Mouse (Mus musculus) lung, adult 10 weeks (tissue): ENCODE measurements around the gene Tpbpb. TPM values are rescaled to one million over a fixed set of nuclear protein-coding genes. Genes with fewer than 3 reads are reported as not detected.

Experiments
- polyA plus RNA-seq: library from polyadenylated mRNA; stranded (reverse); fragments of 350-450 nt; fragmentation: Illumina TruSeq; extraction: RNeasy Lipid Tissue Mini Kit (QIAGEN cat#74804); gene quantifications from one replicate; pipeline ENCODE4 v1.2.3, GENCODE M21; 2014; ENCODE audit warnings: low read depth, low replicate concordance; ENCODE audit not compliant: insufficient read depth

Gene Tpbpb
- polyA plus RNA-seq = not detected

DNA sequence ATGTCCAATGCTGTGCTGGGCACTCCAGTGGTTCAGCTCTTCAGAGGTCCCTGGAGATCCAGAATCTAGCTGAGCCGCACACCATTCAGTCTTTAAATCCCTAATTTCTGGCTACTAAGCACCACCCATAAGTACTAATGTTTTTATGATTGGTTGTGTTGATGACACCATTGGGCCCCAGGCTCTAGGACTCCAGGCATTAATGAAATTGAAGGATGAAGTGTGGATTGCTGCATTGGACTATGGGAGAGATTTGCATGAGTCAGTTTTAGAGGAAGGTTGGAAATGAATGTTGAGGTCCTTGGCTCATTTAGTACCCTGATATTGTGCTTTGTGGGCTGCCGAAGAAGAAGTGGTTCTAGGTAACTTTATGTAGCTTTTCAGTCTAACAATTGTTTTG lies at the start of gene Tpbpb:
Gene Tpbpb (minus strand): TSS at position 101 of the 400 bp plus-strand sequence.

DNA sequence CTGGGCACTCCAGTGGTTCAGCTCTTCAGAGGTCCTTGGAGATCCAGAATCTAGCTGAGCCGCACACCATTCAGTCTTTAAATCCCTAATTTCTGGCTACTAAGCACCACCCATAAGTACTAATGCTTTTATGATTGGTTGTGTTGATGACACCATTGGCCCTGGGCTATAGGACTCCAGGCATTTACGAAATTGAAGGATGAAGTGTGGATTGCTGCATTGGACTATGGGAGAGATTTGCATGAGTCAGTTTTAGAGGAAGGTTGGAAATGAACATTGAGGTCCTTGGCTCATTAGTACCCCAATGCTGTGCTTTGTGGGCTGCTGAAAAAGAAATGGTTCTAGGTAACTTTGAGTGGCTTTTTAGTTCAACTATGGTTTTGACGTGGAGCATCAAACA lies 37.2 kb upstream of the Tpbpb start, which contains the start of gene Tpbpa:
Gene Tpbpa (minus strand): TSS at position 101 of the 400 bp plus-strand sequence.

DNA sequence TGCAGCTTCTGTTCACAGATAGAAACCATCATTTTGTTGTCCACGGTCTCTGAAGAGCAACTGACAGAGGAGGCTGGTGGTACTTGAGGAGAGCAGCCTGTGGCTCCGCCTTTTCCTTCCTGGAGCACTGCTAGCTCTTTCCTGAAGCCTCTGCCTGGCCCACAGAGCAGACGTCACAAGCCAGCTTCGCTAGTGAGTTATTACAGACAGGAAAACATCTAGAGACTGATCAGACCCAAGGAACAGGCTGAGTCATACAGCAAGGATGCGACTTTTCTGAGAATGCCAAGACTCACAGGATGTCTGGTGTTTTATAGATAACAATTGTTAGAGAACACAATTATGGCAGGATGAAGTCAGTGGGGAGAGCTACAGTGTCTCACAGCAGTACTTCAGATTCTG lies 31.8 kb upstream of the Tpbpb start, which contains the start of the genes Gm49391 and Ctla2a:
Gene Gm49391 (minus strand): TSS at position 72 of the 402 bp plus-strand sequence.
Gene Ctla2a (minus strand): TSS at position 126 of the 402 bp plus-strand sequence.

DNA sequence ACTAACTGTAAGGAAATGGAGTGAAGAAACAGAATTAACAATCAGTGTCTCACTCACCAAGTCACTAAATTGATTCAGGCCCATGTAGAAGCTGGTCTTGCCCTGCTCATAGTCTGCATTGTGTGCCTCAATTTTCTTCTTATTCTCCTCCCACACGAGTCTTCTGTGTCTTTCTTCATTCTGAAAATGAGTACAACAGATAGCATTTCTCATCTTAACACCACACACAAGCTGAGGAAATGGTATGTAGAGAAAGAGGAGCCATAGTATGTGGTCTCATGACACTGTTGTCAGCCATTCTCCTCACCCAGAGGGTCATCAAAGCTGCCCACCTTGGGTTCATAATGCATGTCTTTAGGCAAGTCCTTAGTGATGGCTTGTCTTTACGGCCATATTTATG lies 30.8 kb upstream of the Tpbpb start, which contains the start of gene Gm49393:
Gene Gm49393 (minus strand): TSS at position 101 of the 400 bp plus-strand sequence.

DNA sequence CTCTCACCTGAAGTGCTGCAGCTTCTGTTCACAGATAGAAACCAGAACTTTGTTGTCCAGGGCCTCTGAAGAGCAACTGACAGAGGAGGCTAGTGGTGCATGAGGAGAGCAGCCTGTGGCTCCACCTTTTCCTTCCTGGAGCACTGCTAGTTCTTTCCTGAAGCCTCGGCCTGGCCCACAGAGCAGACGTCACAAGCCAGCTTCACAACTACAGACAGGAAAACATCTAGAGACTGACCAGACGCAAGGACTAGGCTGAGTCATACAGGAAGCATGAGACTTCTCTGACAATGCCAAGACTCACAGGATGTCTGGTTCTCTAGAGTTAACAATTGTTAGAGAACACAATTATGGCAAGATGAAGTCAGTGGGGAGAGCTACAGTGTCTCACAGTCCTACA lies 7.4 kb downstream of the Tpbpb start, which contains the start of gene Ctla2b:
Gene Ctla2b (minus strand): TSS at position 120 of the 400 bp plus-strand sequence.

DNA sequence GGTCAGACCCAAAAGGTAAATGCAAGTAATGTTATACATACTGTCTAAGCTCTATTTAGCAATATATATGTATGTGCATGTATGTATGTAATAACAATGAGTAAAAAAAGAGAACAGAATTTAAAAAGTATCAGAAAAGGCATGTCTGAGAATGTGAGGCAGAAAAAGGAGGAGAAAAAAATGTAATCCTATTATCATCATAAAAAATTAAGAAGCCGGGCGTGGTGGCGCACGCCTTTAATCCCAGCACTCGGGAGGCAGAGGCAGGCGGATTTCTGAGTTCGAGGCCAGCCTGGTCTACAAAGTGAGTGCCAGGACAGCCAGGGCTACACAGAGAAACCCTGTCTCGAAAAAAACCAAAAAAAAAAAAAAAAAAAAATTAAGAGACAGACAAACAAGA lies 7.9 kb downstream of the Tpbpb start, which contains the start of gene Gm49392:
Gene Gm49392 (minus strand): TSS at position 101 of the 400 bp plus-strand sequence.

DNA sequence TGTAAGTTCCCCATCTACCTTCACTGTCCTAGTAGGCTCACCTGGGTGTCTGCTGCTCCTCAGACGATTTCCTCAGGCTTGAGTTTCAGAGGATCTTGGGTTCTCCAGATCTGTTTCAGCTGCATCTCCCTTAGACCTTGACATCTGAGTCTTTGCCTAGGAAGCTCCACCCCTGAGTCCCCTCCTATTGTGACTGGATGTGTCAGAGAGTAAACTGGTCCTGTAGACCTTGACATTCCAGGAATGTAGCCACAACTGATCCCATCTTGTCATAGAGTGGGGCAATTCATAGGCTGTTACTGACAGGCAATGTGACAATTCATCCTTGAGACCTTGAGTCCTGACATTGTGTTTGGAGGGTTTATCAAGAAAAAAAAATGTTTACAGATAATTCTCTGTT lies 40.4 kb downstream of the Tpbpb start, which contains the start of gene 4930486L24Rik:
Gene 4930486L24Rik (minus strand): TSS at position 195 of the 400 bp plus-strand sequence.

Other genes starting within 250 kb of the Tpbpb start
- gene BC051665, start 118.5 kb downstream of the Tpbpb start, polyA plus RNA-seq = not detected
- gene Ctsll3, start 102.0 kb downstream of the Tpbpb start, polyA plus RNA-seq = not detected
- gene 4930486L24Rik, start 40.4 kb downstream of the Tpbpb start, polyA plus RNA-seq = 0.82 TPM
- 3.8 TPM for gene Gm49392, start 8.0 kb downstream of the Tpbpb start, polyA plus RNA-seq
- 30.0 TPM for gene Ctla2b, start 7.4 kb downstream of the Tpbpb start, polyA plus RNA-seq
- not detected for gene Gm49393, start 30.7 kb upstream of the Tpbpb start, polyA plus RNA-seq
- gene Gm49391, start 31.7 kb upstream of the Tpbpb start, polyA plus RNA-seq = 27.7 TPM
- gene Ctla2a, start 31.7 kb upstream of the Tpbpb start, polyA plus RNA-seq = 546 TPM
- gene Tpbpa, start 37.1 kb upstream of the Tpbpb start, polyA plus RNA-seq = not detected
- gene Ctsj, start 101.1 kb upstream of the Tpbpb start, polyA plus RNA-seq = not detected
- not detected for gene Ctsq, start 135.8 kb upstream of the Tpbpb start, polyA plus RNA-seq